Mouse (Mus musculus): ENCODE data around the gene Tdg. TPM values are rescaled to one million over a fixed set of nuclear protein-coding genes. Genes with fewer than 3 reads are reported as not detected.
A peak's percentile ranks its signal among the peaks of the same experiment; 100 is the strongest.
"Not testable (repeated sequence)": the region's sequence is repeated elsewhere in the genome, so short reads cannot be mapped to it uniquely, and the experiment has no call there.

Gene Tdg
- polyA plus RNA-seq (2014; fragmentation: Nextera tagmentation; extraction: Ambion mirVana): 130 and 144 TPM in 2 replicates

GRCm38 (mm10) chr10:82629586-82630255 is at the start of gene Tdg:
Tdg (plus strand) TSS chr10:82629828.
- H3K9me3 ChIP-seq (ENCODE audit: control insufficient read depth, low read depth, low read length): not testable (repeated sequence)
- ATAC-seq (ENCODE audit: insufficient number of reproducible peaks, insufficient read depth, low FRiP score, low read depth): peak; percentile 98
- 0% methylated on average over 69 of the region's 78 CpGs for WGBS

GRCm38 (mm10) chr10:82589673-82590072 is 40.0 kb upstream of the Tdg start:
- ATAC-seq (ENCODE audit: insufficient number of reproducible peaks, insufficient read depth, low FRiP score, low read depth); H3K27ac ChIP-seq (ENCODE audit: low read length); H3K9me3 ChIP-seq (ENCODE audit: control insufficient read depth, low read depth, low read length); H3K4me2 ChIP-seq (replicated peaks; ENCODE audit: low read depth, low read length); H3K27me3 ChIP-seq (ENCODE audit: control insufficient read depth, insufficient read depth, low read length); H3K9ac ChIP-seq (replicated peaks; ENCODE audit: low read depth, low read length); H3K4me3 ChIP-seq (ENCODE audit: low read depth, low read length); H3K4me1 ChIP-seq (ENCODE audit: control insufficient read depth, insufficient read depth, low read length); H3K36me3 ChIP-seq (ENCODE audit: control insufficient read depth, insufficient read depth, low read length): not testable (repeated sequence)
- WGBS: 82% methylated on average over 9 of the region's 9 CpGs

More at GRCm38 (mm10) chr10:82629586-82630255, at the start of gene Tdg:
- H3K27ac ChIP-seq (ENCODE audit: low read length): peak within 1 kb of the TSS; percentile 77
- H3K9ac ChIP-seq (replicated peaks; ENCODE audit: low read depth, low read length): peak within 1 kb of the TSS; percentile 66
- H3K4me2 ChIP-seq (replicated peaks; ENCODE audit: low read depth, low read length): peak within 1 kb of the TSS; percentile 93
- peak within 1 kb of the TSS; percentile 71 for H3K4me3 ChIP-seq (ENCODE audit: low read depth, low read length)
- H3K27me3 ChIP-seq (ENCODE audit: control insufficient read depth, insufficient read depth, low read length); H3K4me1 ChIP-seq (ENCODE audit: control insufficient read depth, insufficient read depth, low read length); H3K36me3 ChIP-seq (ENCODE audit: control insufficient read depth, insufficient read depth, low read length): not testable (repeated sequence)

- not testable (repeated sequence) for ATAC-seq (ENCODE audit: insufficient number of reproducible peaks, insufficient read depth, low FRiP score, low read depth)
- WGBS: 69% methylated on average over 4 of the region's 4 CpGs
Measured at GRCm38 (mm10) chr10:82594421-82594820, 35.2 kb upstream of the Tdg start.

GRCm38 (mm10) chr10:82622235-82622634 is 7.4 kb upstream of the Tdg start:
- peak overlapping the region; percentile 51 for H3K4me2 ChIP-seq (replicated peaks; ENCODE audit: low read depth, low read length)
- no peak for ATAC-seq (ENCODE audit: insufficient number of reproducible peaks, insufficient read depth, low FRiP score, low read depth)

More at GRCm38 (mm10) chr10:82594421-82594820, 35.2 kb upstream of the Tdg start:
- H3K4me1 ChIP-seq (ENCODE audit: control insufficient read depth, insufficient read depth, low read length); H3K9ac ChIP-seq (replicated peaks; ENCODE audit: low read depth, low read length); H3K27ac ChIP-seq (ENCODE audit: low read length); H3K36me3 ChIP-seq (ENCODE audit: control insufficient read depth, insufficient read depth, low read length); H3K4me2 ChIP-seq (replicated peaks; ENCODE audit: low read depth, low read length); H3K9me3 ChIP-seq (ENCODE audit: control insufficient read depth, low read depth, low read length); H3K4me3 ChIP-seq (ENCODE audit: low read depth, low read length); H3K27me3 ChIP-seq (ENCODE audit: control insufficient read depth, insufficient read depth, low read length): not testable (repeated sequence)

GRCm38 (mm10) chr10:82622671-82623552 is 6.7 kb upstream of the Tdg start, which contains the start of gene 1190007I07Rik:
1190007I07Rik (minus strand) TSS chr10:82623228.
- Histone ChIP-seq H3K36me3 (ENCODE audit: control insufficient read depth, insufficient read depth, low read length) (no peaks in the 10 kb centered on the region), H3K4me2 (replicated peaks; ENCODE audit: low read depth, low read length) (peak within 1 kb of the TSS; percentile 51), H3K4me1 (ENCODE audit: control insufficient read depth, insufficient read depth, low read length) (no peaks in the 10 kb centered on the region), H3K9me3 (ENCODE audit: control insufficient read depth, low read depth, low read length) (no peaks in the 10 kb centered on the region), H3K9ac (replicated peaks; ENCODE audit: low read depth, low read length) (peak within 1 kb of the TSS; percentile 62), H3K27me3 (ENCODE audit: control insufficient read depth, insufficient read depth, low read length) (no peaks in the 10 kb centered on the region), H3K27ac (ENCODE audit: low read length) (peak within 1 kb of the TSS; percentile 72), H3K4me3 (ENCODE audit: low read depth, low read length) (peak within 1 kb of the TSS; percentile 71)
- under 1% methylated on average over 48 of the region's 61 CpGs for WGBS
- ATAC-seq (ENCODE audit: insufficient number of reproducible peaks, insufficient read depth, low FRiP score, low read depth): peak; percentile 90

More at GRCm38 (mm10) chr10:82622235-82622634, 7.4 kb upstream of the Tdg start:
- no peaks in the 10 kb centered on the region for H3K9me3 ChIP-seq (ENCODE audit: control insufficient read depth, low read depth, low read length)
- 26% methylated on average over 9 of the region's 9 CpGs for WGBS
- H3K9ac ChIP-seq (replicated peaks; ENCODE audit: low read depth, low read length): peak overlapping the region; percentile 62
- no peaks in the 10 kb centered on the region for H3K4me1 ChIP-seq (ENCODE audit: control insufficient read depth, insufficient read depth, low read length)
- H3K36me3 ChIP-seq (ENCODE audit: control insufficient read depth, insufficient read depth, low read length): no peaks in the 10 kb centered on the region
- H3K4me3 ChIP-seq (ENCODE audit: low read depth, low read length): peak overlapping the region; percentile 71
- H3K27ac ChIP-seq (ENCODE audit: low read length): no peak overlapping the region
- no peaks in the 10 kb centered on the region for H3K27me3 ChIP-seq (ENCODE audit: control insufficient read depth, insufficient read depth, low read length)

GRCm38 (mm10) chr10:82623553-82623932 is 6.1 kb upstream of the Tdg start:
- peak overlapping the region; percentile 71 for H3K4me3 ChIP-seq (ENCODE audit: low read depth, low read length)
- 1% methylated on average over 2 of the region's 2 CpGs for WGBS
- ATAC-seq (ENCODE audit: insufficient number of reproducible peaks, insufficient read depth, low FRiP score, low read depth): peak; percentile 7; the same call in 1 of the 2 replicates
- H3K27ac ChIP-seq (ENCODE audit: low read length): peak overlapping the region; percentile 72
- peak overlapping the region; percentile 62; the same call in 1 of the 2 replicates for H3K9ac ChIP-seq (replicated peaks; ENCODE audit: low read depth, low read length)
- H3K4me1 ChIP-seq (ENCODE audit: control insufficient read depth, insufficient read depth, low read length); H3K27me3 ChIP-seq (ENCODE audit: control insufficient read depth, insufficient read depth, low read length); H3K36me3 ChIP-seq (ENCODE audit: control insufficient read depth, insufficient read depth, low read length); H3K9me3 ChIP-seq (ENCODE audit: control insufficient read depth, low read depth, low read length): not testable (repeated sequence)
- peak overlapping the region; percentile 51 for H3K4me2 ChIP-seq (replicated peaks; ENCODE audit: low read depth, low read length)

GRCm38 (mm10) chr10:82629111-82629585 is 480 bp upstream of the Tdg start:
- no peak for ATAC-seq (ENCODE audit: insufficient number of reproducible peaks, insufficient read depth, low FRiP score, low read depth)
- H3K36me3 ChIP-seq (ENCODE audit: control insufficient read depth, insufficient read depth, low read length): 0 out of 2 replicates have a peak, but pooled peaks cover 6% of the 10 kb centered on the region
- WGBS: 5% methylated on average over 11 of the region's 11 CpGs
- peaks cover 9% of the 10 kb centered on the region for H3K4me1 ChIP-seq (ENCODE audit: control insufficient read depth, insufficient read depth, low read length)
- peak overlapping the region; percentile 77 for H3K27ac ChIP-seq (ENCODE audit: low read length)
- no peaks in the 10 kb centered on the region for H3K27me3 ChIP-seq (ENCODE audit: control insufficient read depth, insufficient read depth, low read length)
- H3K4me2 ChIP-seq (replicated peaks; ENCODE audit: low read depth, low read length): peak overlapping the region; percentile 59
- H3K9me3 ChIP-seq (ENCODE audit: control insufficient read depth, low read depth, low read length): 0 out of 2 replicates have a peak, but pooled peaks cover 3% of the 10 kb centered on the region
- peak overlapping the region; percentile 66 for H3K9ac ChIP-seq (replicated peaks; ENCODE audit: low read depth, low read length)
- peak overlapping the region; percentile 71 for H3K4me3 ChIP-seq (ENCODE audit: low read depth, low read length)

GRCm38 (mm10) chr10:82630497-82630896 is 869 bp downstream of the Tdg start:
- ATAC-seq (ENCODE audit: insufficient number of reproducible peaks, insufficient read depth, low FRiP score, low read depth): no peak
- peak overlapping the region; percentile 66 for H3K9ac ChIP-seq (replicated peaks; ENCODE audit: low read depth, low read length)
- peak overlapping the region; percentile 71 for H3K4me3 ChIP-seq (ENCODE audit: low read depth, low read length)
- H3K4me2 ChIP-seq (replicated peaks; ENCODE audit: low read depth, low read length): peak overlapping the region; percentile 93
- 0 out of 2 replicates have a peak, but pooled peaks cover 3% of the 10 kb centered on the region for H3K9me3 ChIP-seq (ENCODE audit: control insufficient read depth, low read depth, low read length)
- H3K27ac ChIP-seq (ENCODE audit: low read length): no peak overlapping the region
- peaks cover 9% of the 10 kb centered on the region for H3K4me1 ChIP-seq (ENCODE audit: control insufficient read depth, insufficient read depth, low read length)
- 14% methylated on average over 7 of the region's 7 CpGs for WGBS
- no peaks in the 10 kb centered on the region for H3K27me3 ChIP-seq (ENCODE audit: control insufficient read depth, insufficient read depth, low read length)
- 0 out of 2 replicates have a peak, but pooled peaks cover 6% of the 10 kb centered on the region for H3K36me3 ChIP-seq (ENCODE audit: control insufficient read depth, insufficient read depth, low read length)
